Mouse (Mus musculus) erythroid progenitor cell, adult 5-6 weeks (primary cell): ENCODE results near the gene Camta1. TPM values are rescaled to one million over a fixed set of nuclear protein-coding genes. Genes with fewer than 3 reads are reported as not detected.

ENCODE experiments used
- ATAC-seq: replicated peaks from 2 replicates; pipeline ENCODE4 v1.8.0; 2016; ENCODE audit warnings: moderate number of reproducible peaks, mild to moderate bottlenecking, moderate TSS enrichment, inconsistent platforms; ENCODE audit not compliant: poor library complexity, low FRiP score, severe bottlenecking
- total RNA-seq, 2 experiments: library from RNA; stranded (forward) in 1 of 2; stranded (reverse) in 1 of 2; fragments of 150-400 nt in 1 of 2; fragments of 186-747, 209-891 nt in 1 of 2; gene quantifications; 2 replicates each; pipeline versions ENCODE4 v1.2.3 to v1.2.4; 2015 to 2017; ENCODE audit warnings: low replicate concordance in 2 of 2

Camta1 gene
- total RNA-seq, 2 experiments from 2014 or later, result 13.5 to 67.5 TPM

GRCm38 (mm10) chr4:151360976-151361673 is 500.6 kb downstream of the Camta1 start:
- ATAC-seq, result no peak

DNA sequence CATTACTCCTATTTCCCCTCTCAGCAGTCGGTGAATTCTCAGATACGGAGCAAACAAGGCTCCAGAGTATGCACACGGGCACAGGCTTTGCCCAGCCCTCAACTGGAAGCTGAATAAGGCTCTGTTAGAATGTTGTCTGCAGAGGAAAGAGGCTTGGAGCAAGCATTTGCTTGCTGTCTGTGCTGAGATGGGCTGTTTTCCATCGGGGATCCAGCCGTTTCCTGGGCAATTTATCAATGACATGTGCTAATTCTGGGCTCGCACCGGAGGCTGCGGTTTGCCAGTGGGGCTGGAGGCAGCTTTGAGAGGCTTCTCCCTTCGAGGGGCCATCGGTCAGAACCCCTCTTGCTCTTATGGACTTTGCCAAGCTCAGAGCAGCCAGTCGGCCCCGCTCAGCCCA is 506.2 kb downstream of the Camta1 start:
- no peak for ATAC-seq

DNA sequence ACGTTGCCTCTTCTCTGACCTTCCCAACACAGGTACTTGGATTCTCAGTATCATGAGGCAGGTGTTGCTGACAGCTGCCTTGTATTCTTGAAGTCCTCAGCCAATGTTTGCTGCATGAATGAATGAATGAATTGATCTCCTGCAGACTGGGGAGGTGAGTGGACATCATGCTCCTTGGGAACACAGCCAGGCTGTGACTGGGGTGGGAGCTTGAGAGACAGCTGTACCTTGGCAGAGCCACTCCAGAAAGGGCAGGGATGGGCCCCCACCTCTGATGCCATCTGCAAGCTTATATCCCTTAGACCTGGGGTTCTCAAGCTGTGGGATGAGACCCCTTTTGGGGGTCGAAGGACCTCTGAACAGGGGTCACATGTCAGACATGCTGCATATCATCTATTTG is 508.9 kb downstream of the Camta1 start:
- no peak for ATAC-seq

DNA sequence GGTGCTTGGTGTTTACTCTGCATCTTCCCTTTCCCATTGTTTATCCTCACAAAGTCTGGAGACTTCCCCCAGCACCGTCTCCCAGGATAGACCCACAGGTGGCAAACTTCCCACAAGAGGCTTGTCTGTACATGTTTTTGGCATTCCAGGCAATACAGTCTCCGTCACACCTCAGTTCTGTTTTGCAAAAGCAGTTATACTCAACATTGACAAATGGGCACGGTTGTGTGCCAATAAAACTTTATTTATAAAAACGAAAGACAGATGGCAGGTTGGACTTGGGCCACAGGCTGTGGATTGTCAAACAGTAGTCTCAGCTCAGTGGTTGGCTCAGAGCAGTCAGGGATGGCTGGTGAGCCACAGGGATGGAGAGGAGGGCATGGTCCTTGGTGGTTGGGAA is 509.4 kb downstream of the Camta1 start:
- no peak for ATAC-seq

- ATAC-seq, result no peak
Measured at GRCm38 (mm10) chr4:151351757-151352156, 509.9 kb downstream of the Camta1 start.

DNA sequence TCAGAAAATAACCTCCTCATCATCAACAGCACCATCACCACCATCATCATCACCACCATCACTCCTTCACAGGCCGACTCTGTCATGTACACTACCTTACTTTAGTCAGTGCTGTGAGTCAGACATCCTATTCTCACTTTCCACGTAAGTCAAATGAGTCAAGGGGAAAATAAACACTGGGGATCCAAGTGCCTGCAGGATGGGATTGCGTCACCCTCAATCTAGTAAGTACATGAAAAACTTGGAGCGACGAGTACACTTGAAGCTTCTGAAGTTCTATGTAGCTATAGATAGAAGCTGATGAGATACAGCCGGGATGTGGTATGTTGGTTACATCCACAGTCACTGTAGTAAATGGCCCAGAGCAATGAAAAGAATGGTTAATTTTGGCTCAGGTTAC is 514.1 kb downstream of the Camta1 start:
- ATAC-seq, result no peak

DNA sequence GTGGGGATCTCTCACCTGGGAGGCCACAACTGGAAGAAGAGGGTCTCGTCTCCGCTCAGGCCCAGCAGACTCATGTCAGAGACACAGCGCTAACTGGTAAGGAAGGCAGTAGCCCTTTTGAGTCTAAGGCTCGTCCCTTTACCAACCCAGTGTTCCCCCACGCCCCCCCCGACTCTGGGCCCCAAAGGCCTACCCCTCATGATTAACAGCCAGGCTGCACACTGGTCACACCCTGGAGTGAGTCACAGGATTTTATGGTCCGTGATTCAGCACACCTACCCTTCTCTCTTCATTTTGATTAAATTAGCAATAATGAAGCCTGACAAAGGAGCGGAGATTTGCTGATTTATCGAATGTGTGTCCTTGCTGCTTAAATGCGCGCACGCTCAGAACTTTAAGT is 515.0 kb downstream of the Camta1 start:
- ATAC-seq, result no peak

DNA sequence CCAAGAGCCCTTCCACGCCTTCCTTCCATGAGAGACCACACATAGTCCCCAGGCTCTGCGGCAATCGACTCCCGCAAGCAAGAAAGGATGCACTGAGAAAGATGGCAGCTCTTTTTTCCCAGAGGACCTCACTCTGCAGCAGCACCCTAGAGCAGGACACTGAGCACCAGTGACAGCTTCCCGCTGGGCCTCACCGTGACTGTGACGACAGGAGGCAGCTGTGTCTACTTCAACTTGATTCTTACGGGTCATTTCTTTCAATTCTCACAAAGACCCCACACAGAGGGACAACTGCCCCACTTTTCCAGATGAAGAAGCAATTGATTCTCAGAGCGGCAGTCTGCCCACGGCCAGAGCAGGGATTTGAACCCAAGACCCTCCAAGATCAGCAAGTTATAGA is 516.9 kb downstream of the Camta1 start:
- no peak for ATAC-seq

DNA sequence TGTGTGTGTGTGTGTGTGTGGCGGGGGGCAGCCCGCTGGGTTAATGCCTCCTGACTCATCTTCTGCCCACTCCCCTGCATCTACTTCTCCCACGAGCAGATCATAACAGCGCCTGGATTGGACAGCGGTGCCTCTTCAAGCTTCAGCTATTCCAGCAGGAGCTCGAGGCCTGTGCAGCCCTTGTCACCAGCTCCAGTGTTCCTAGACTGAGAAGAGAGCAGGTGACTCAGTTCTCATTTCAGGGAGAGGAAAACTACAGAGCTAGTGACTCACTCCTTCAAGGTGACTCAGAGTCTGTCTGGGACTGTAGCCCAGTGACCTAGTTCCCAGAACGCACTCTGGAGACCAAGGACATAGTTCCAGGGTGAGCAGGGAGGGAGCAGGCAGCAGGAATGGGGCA is 522.3 kb downstream of the Camta1 start:
- no peak for ATAC-seq

GRCm38 (mm10) chr4:151338931-151339330 is 522.7 kb downstream of the Camta1 start:
- no peak for ATAC-seq

- ATAC-seq, result no peak
Measured at GRCm38 (mm10) chr4:151337543-151337942, 524.1 kb downstream of the Camta1 start.

DNA sequence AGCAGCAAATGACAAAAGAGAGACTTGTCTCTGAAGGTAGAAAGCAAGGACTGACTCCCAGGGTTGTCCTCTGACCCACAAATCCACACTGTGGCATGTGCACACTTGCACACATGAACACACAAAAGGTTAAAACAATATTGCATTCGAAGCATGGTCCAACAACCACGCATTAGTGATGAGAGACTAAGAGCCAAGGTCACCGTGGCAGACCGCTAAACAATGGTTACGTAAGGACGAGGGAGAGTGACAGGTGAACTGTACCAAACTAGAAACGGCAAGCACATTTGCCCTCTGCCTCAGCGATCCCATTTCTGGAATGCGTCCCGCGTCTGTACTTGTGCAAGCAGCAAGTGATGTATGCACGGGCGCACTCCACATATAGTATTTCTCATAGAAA is 525.3 kb downstream of the Camta1 start:
- ATAC-seq, result no peak

DNA sequence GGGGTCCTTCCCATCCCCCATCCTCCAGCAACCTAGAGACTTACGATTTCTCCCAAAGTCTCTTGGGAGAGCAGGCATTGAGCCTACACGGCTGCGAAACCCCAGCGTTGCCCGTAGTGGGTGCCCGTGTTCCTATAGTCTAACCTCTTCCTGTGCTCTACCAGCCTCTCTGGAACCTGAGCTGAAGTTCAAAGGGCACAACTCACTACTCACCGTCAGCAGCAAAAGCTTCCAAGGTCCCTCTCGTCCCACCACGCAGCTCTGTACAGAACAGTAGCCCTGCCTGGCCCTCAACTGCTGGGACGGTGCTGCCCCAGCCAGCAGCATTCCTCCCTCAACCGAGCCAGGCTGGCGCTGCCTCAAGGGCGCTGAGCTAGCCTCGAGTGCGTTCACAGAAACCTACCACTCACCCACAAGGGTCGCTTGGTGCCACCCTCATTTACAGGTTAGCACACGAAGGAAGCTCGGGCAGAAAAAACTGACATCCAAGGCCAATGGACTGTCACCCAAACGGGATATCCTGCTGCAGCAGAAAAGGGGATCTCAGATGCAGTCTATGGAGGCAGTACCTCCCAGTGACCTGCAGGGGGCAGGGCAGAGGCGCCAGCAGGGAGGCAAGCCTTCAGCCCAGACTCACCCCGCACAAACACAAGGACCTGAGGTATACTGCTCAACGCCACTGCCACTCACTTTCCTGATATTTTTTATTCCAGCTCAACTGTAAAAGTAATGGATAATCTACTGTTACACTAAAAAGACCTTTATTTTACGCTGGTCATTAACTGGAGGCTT is 526.5 kb downstream of the Camta1 start:
- no peak for ATAC-seq

DNA sequence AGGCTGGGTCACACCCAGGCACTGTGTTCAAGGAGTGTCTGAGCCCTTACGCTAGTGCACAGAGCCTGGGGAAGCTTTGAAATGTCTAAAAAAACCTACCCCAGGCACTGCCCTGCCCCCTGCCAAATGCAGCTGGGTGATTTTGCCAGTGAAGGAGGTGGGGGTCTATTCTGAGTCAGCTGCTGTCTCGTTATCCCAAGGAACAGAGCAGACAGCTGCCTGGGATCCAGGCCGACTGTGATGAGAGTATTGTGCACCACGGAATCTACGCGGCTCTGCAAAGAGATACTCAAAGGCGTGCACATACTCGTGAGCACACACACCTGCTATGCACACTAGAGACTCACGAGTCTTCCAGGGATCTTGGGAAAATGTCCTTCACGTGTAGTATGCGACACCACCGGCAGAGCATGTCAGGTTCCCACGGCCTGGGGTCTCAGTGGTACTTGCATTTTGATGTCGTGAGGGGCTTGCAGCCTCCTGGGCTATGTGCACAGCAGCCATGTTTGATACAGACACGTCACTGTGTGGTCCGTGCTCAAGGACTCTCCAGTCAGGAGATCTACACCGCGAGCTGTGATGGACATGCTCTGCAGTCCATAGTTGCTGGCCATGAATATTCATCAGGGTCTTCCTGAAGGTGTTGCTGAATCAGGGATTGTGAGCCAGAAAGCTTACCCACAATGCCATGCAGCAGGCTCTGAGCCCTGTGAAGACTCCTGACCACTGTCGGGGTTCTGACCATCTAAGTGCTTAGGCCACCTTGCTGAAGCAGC is 529.4 kb downstream of the Camta1 start:
- ATAC-seq, result no peak

DNA sequence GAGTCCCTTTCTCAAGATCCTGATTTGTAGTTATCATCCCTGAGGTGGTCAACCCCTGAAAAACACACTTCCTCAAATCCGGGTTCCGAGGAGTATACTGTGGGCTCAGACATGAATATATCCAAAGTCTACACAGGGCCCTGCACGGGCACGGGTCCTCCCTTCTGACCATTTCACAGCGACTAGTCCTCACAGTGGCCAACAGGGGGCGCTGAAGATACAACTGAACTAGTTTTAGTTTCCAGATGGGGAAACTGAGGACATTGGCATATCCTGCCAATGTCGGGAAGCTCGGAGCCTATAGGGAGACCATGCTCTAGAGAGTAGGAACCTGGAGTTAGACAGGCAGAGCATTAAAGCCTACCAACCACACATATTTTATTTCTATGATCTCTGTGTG is 530.7 kb downstream of the Camta1 start:
- ATAC-seq, result no peak

DNA sequence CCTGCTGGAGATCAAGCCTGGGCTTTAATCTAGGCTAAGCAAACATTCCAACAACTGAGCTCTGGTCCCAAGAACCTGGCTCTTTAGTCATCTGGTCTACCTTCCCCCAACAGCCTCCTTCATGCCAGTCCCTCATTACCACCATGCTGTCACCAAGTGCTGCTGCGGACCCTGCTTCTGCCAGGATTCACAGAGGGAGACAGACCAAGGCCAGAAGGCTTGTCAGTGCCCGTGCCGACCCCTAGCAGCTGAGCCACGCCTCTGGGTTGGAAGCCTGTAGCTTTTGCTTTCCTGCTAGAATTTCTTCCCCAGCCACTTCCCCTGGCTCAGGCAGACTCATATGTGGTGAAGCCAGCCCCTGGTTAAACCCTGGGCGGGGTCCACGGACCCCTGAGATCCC is 533.6 kb downstream of the Camta1 start:
- ATAC-seq, result no peak

- no peak for ATAC-seq
Measured at GRCm38 (mm10) chr4:151326971-151327686, 534.5 kb downstream of the Camta1 start.

GRCm38 (mm10) chr4:151316428-151316827 is 545.2 kb downstream of the Camta1 start:
- ATAC-seq, result no peak

- ATAC-seq, result no peak
Measured at GRCm38 (mm10) chr4:151315726-151316125, 546.0 kb downstream of the Camta1 start.

GRCm38 (mm10) chr4:151310773-151311172 is 550.9 kb downstream of the Camta1 start:
- ATAC-seq, result no peak
